Mouse (Mus musculus): ENCODE measurements around the gene Gm3327.
"Not testable (repeated sequence)": the region's sequence is repeated elsewhere in the genome, so short reads cannot be mapped to it uniquely, and the experiment has no call there.

DNA sequence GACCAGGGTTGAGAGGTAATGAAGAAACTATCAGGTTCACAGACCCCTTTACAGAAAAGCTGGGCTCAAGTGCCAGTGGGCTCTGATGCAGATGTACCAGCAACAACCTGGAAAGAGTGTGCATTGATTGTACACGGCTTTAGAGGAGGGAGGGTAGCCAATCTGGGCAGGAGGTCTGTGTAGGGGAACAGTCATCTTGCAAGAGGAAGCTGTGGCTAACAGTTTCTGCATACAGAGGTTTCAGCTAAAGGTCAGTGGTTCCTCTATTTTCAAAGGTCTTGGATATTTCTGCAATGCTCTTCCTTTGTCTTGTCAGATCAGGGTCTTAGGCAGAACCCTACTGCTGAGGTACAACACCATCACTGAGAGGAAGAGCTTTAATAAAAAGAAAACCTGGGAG, 32.1 kb upstream of the Gm3327 start:
- not testable (repeated sequence) for TF ChIP-seq POLR2A (IDR thresholded peaks at IDR 0.05; ENCODE audit: control insufficient read depth, extremely low read depth, insufficient read depth, low read length, poor library complexity); CTCF (IDR thresholded peaks at IDR 0.05; ENCODE audit: borderline replicate concordance, control insufficient read depth, extremely low read depth, insufficient read depth, low read length, poor library complexity)

Measured in thymus, adult 2 months (tissue).